Mouse (Mus musculus) thymus, adult 2 months (tissue): ENCODE data around the gene Tmem170b. TPM values are rescaled to one million over a fixed set of nuclear protein-coding genes. Genes with fewer than 3 reads are reported as not detected.

Source experiments
- DNase-seq: peaks from one replicate; pipeline ENCODE4 v3.0.0; 2021
- H3K27ac ChIP-seq: fragments of 200-500 bp; 2 replicates; pipeline ENCODE4 v1.5.1; 2012; ENCODE audit warnings: low read length, control low read depth; ENCODE audit not compliant: control insufficient read depth, insufficient read depth
- H3K27me3 ChIP-seq: fragments of 200-500 bp; 2 replicates; pipeline ENCODE4 v1.6.1; 2012; ENCODE audit warnings: mild to moderate bottlenecking, low read length, moderate library complexity, mixed read lengths; ENCODE audit not compliant: control insufficient read depth, insufficient read depth
- H3K36me3 ChIP-seq: fragments of 200-500 bp; 2 replicates; pipeline ENCODE4 v1.6.1; 2012; ENCODE audit warnings: mild to moderate bottlenecking, low read length, moderate library complexity; ENCODE audit not compliant: control insufficient read depth, insufficient read depth
- H3K4me1 ChIP-seq: fragments of 200-500 bp; replicated peaks from 2 replicates; pipeline ENCODE4 v1.6.1; 2012; ENCODE audit warnings: low read length; ENCODE audit not compliant: control insufficient read depth, insufficient read depth
- H3K4me3 ChIP-seq: fragments of 200-500 bp; 2 replicates; pipeline ENCODE4 v1.5.1; 2012; ENCODE audit warnings: mild to moderate bottlenecking, low read length, control low read depth, moderate library complexity; ENCODE audit not compliant: control insufficient read depth, insufficient read depth
- CTCF ChIP-seq: fragments of 200-500 bp; IDR thresholded peaks from 2 replicates; pipeline ENCODE4 v1.5.1; 2012; ENCODE audit warnings: mild to moderate bottlenecking, control low read depth, low read length, moderate library complexity, borderline replicate concordance; ENCODE audit not compliant: control insufficient read depth, poor library complexity, insufficient read depth; ENCODE audit errors: extremely low read depth
- POLR2A ChIP-seq: fragments of 200-500 bp; IDR thresholded peaks from 2 replicates; pipeline ENCODE4 v1.6.1; 2012; ENCODE audit warnings: mild to moderate bottlenecking, low read length, control low read depth, moderate library complexity; ENCODE audit not compliant: control insufficient read depth, poor library complexity, insufficient read depth; ENCODE audit errors: extremely low read depth
- WGBS: fragments of 180-500 bp; shearing (Covaris S2); methylation state at CpG from one replicate; pipeline ENCODE4 v1.1.7; 2018; 5-methylcytosine and 5-hydroxymethylcytosine counted together
- polyA plus RNA-seq: library from polyadenylated mRNA; depleted of rRNA; stranded (reverse); fragments of >200 nt; gene quantifications from 2 replicates; pipeline ENCODE4 v1.2.3, GENCODE M21; 2012

Tmem170b gene
- polyA plus RNA-seq, 1 experiment, result 5.4 TPM

GRCm38 (mm10) chr13:41572351-41572735 is 33.4 kb upstream of the Tmem170b start:
- no peaks in the 10 kb centered on the region for H3K36me3 ChIP-seq
- H3K27me3 ChIP-seq, result no peaks in the 10 kb centered on the region
- H3K27ac ChIP-seq, result no peak overlapping the region
- TF ChIP-seq CTCF (no peak), POLR2A (no peak)
- WGBS, result 48% methylated on average over 4 of the region's 4 CpGs
- H3K4me1 ChIP-seq, result no peaks in the 10 kb centered on the region
- no peak for DNase-seq
- no peak overlapping the region for H3K4me3 ChIP-seq

- no peaks in the 10 kb centered on the region for H3K27me3 ChIP-seq
- no peak for TF ChIP-seq CTCF
- TF ChIP-seq POLR2A, result no peak
- WGBS, result 61% methylated on average over 4 of the region's 4 CpGs
- no peak overlapping the region for H3K27ac ChIP-seq
- no peak for DNase-seq
- no peaks in the 10 kb centered on the region for H3K36me3 ChIP-seq
- H3K4me3 ChIP-seq, result no peak overlapping the region
- H3K4me1 ChIP-seq, result no peaks in the 10 kb centered on the region
Measured at GRCm38 (mm10) chr13:41573126-41573846, 32.4 kb upstream of the Tmem170b start.

GRCm38 (mm10) chr13:41581058-41581457 is 24.6 kb upstream of the Tmem170b start:
- TF ChIP-seq POLR2A (no peak), CTCF (no peak)
- H3K4me3 ChIP-seq, result no peak overlapping the region
- no peaks in the 10 kb centered on the region for H3K27me3 ChIP-seq
- H3K4me1 ChIP-seq, result no peaks in the 10 kb centered on the region
- no peak for DNase-seq
- H3K36me3 ChIP-seq, result no peaks in the 10 kb centered on the region
- no peak overlapping the region for H3K27ac ChIP-seq
- 93% methylated on average over 4 of the region's 4 CpGs for WGBS

- peak overlapping the region; percentile 11; the same call in 1 of the 2 replicates for H3K4me3 ChIP-seq
- H3K36me3 ChIP-seq, result no peaks in the 10 kb centered on the region
- DNase-seq, result no peak
- no peaks in the 10 kb centered on the region for H3K27me3 ChIP-seq
- WGBS, result 31% methylated on average over 7 of the region's 7 CpGs
- no peaks in the 10 kb centered on the region for H3K4me1 ChIP-seq
- TF ChIP-seq POLR2A, result no peak
- TF ChIP-seq CTCF, result no peak
- no peak overlapping the region for H3K27ac ChIP-seq
Measured at GRCm38 (mm10) chr13:41583666-41584357, 21.9 kb upstream of the Tmem170b start.

GRCm38 (mm10) chr13:41584358-41584680 is 21.4 kb upstream of the Tmem170b start:
- no peak for TF ChIP-seq POLR2A
- TF ChIP-seq CTCF, result no peak
- Histone ChIP-seq H3K4me3 (no peak overlapping the region), H3K36me3 (no peaks in the 10 kb centered on the region), H3K27ac (no peak overlapping the region), H3K27me3 (no peaks in the 10 kb centered on the region), H3K4me1 (no peaks in the 10 kb centered on the region)
- DNase-seq, result no peak
- WGBS, result 10% methylated on average over 3 of the region's 3 CpGs

- Histone ChIP-seq H3K36me3 (no peaks in the 10 kb centered on the region), H3K4me3 (no peak overlapping the region), H3K27ac (no peak overlapping the region), H3K4me1 (no peaks in the 10 kb centered on the region), H3K27me3 (no peaks in the 10 kb centered on the region)
- TF ChIP-seq CTCF (no peak), POLR2A (no peak)
- WGBS, result 86% methylated on average over 4 of the region's 4 CpGs
- no peak for DNase-seq
Measured at GRCm38 (mm10) chr13:41584896-41585295, 20.8 kb upstream of the Tmem170b start.
